27 mouse cellular contexts compared by ENCODE assay signal in genomic region chr4:58108364-58108763, GRCm38 (mm10).
"Had no signal": no experiment of that assay in that cellular context is flagged by ENCODE, and none has a peak within 500 bp of the region (broad histone marks: within the 10 kb centered on the region; RNA-seq: fewer than 3 reads in every experiment).

No protein-coding gene starts in this region.

- DNase-seq: cerebellum, adult 2 months; cerebellum, adult 8-10 months; cerebellum, adult 9-10 months; cerebellum, adult 9-11 months; cerebellum, postnatal 10 days; cerebellum, postnatal 14 days; cerebellum, postnatal 25 days; cerebellum, postnatal 36 days; embryo, embryonic 11 days; forebrain, postnatal 0 days; gastrocnemius, adult 2 months; gastrocnemius, postnatal 10 days; gastrocnemius, postnatal 14 days; gastrocnemius, postnatal 25 days; gastrocnemius, postnatal 36 days; heart, adult 18-20 months had no signal

- H3K9me3 ChIP-seq: embryonic facial prominence, embryonic 10.5 days; embryonic facial prominence, embryonic 12.5 days; embryonic facial prominence, embryonic 13.5 days; embryonic facial prominence, embryonic 15.5 days; forebrain, embryonic 10.5 days; forebrain, embryonic 12.5 days; forebrain, embryonic 13.5 days; forebrain, embryonic 15.5 days had no signal

- H3K36me3 ChIP-seq: embryonic facial prominence, embryonic 10.5 days; embryonic facial prominence, embryonic 12.5 days; forebrain, embryonic 10.5 days; forebrain, embryonic 12.5 days; forebrain, embryonic 15.5 days had no signal

- H3K9ac ChIP-seq: embryonic facial prominence, embryonic 12.5 days; embryonic facial prominence, embryonic 13.5 days; embryonic facial prominence, embryonic 15.5 days; forebrain, embryonic 12.5 days; forebrain, embryonic 13.5 days; forebrain, embryonic 15.5 days; forebrain, postnatal 0 days had no signal

- H3K27me3 ChIP-seq: embryonic facial prominence, embryonic 12.5 days; embryonic facial prominence, embryonic 13.5 days; embryonic facial prominence, embryonic 15.5 days; forebrain, embryonic 12.5 days; forebrain, embryonic 13.5 days; forebrain, embryonic 15.5 days had no signal

- ATAC-seq: forebrain, embryonic 13.5 days; forebrain, embryonic 14.5 days; forebrain, embryonic 15.5 days; forebrain, embryonic 16.5 days; forebrain, postnatal 0 days had no signal

- H3K4me2 ChIP-seq: embryonic facial prominence, embryonic 12.5 days; embryonic facial prominence, embryonic 13.5 days; embryonic facial prominence, embryonic 15.5 days; forebrain, embryonic 12.5 days; forebrain, embryonic 13.5 days; forebrain, embryonic 15.5 days had no signal

- H3K4me1 ChIP-seq: embryonic facial prominence, embryonic 10.5 days; embryonic facial prominence, embryonic 12.5 days; embryonic facial prominence, embryonic 13.5 days; embryonic facial prominence, embryonic 15.5 days; forebrain, embryonic 10.5 days; forebrain, embryonic 12.5 days; forebrain, embryonic 13.5 days; forebrain, embryonic 15.5 days had no signal

- H3K4me3 ChIP-seq: embryonic facial prominence, embryonic 10.5 days; embryonic facial prominence, embryonic 12.5 days; embryonic facial prominence, embryonic 13.5 days; embryonic facial prominence, embryonic 15.5 days; erythroblast, embryonic 14.5 days; forebrain, embryonic 10.5 days; forebrain, embryonic 12.5 days; forebrain, embryonic 13.5 days; forebrain, embryonic 15.5 days; gastrocnemius, adult 2 months had no signal

- H3K27ac ChIP-seq: embryonic facial prominence, embryonic 10.5 days; embryonic facial prominence, embryonic 12.5 days; embryonic facial prominence, embryonic 13.5 days; embryonic facial prominence, embryonic 15.5 days; forebrain, embryonic 10.5 days; forebrain, embryonic 12.5 days; forebrain, embryonic 13.5 days; forebrain, embryonic 15.5 days; gastrocnemius, adult 2 months had no signal
